Mouse (Mus musculus) midbrain, embryonic 14.5 days (tissue): ENCODE measurements around the gene Ankrd12. TPM values are rescaled to one million over a fixed set of nuclear protein-coding genes. Genes with fewer than 3 reads are reported as not detected.

Experiments used
- ATAC-seq: fragments of 200-750 bp; cut with Nextera tagmentation; 2 replicates; pipeline ENCODE4 v1.8.0; 2017; ENCODE audit warnings: moderate number of reproducible peaks, moderate library complexity; ENCODE audit not compliant: low FRiP score, low TSS enrichment
- DNase-seq: peaks from one replicate; pipeline ENCODE4 v3.0.0-alpha.2; 2015
- H3K27ac ChIP-seq: fragments of 300-500 bp; sonication (generic); replicated peaks from 2 replicates; pipeline ENCODE4 v1.5.1; 2014; ENCODE audit warnings: mild to moderate bottlenecking, low read depth, low read length, moderate library complexity
- H3K27me3 ChIP-seq: fragments of 300-500 bp; sonication (generic); 2 replicates; pipeline ENCODE4 v1.6.1; 2014; ENCODE audit warnings: low read length, control low read depth, mixed read lengths; ENCODE audit not compliant: control insufficient read depth, insufficient read depth
- H3K36me3 ChIP-seq: fragments of 300-500 bp; sonication (generic); 2 replicates; pipeline ENCODE4 v1.6.1; 2014; ENCODE audit warnings: low read length, control low read depth; ENCODE audit not compliant: control insufficient read depth, insufficient read depth
- H3K4me1 ChIP-seq: fragments of 300-500 bp; sonication (generic); 2 replicates; pipeline ENCODE4 v1.6.1; 2014; ENCODE audit warnings: mild to moderate bottlenecking, antibody characterized with exemption, low read length, control low read depth; ENCODE audit not compliant: control insufficient read depth, insufficient read depth
- H3K4me2 ChIP-seq: fragments of 300-500 bp; sonication (generic); 2 replicates; pipeline ENCODE4 v1.6.1; 2014; ENCODE audit warnings: mild to moderate bottlenecking, low read length, moderate library complexity
- H3K4me3 ChIP-seq: fragments of 300-500 bp; sonication (generic); replicated peaks from 2 replicates; pipeline ENCODE4 v1.5.1; 2014; ENCODE audit warnings: low read depth, low read length
- H3K9ac ChIP-seq: fragments of 300-500 bp; sonication (generic); replicated peaks from 2 replicates; pipeline ENCODE4 v1.6.1; 2014; ENCODE audit warnings: mild to moderate bottlenecking, low read length, moderate library complexity
- H3K9me3 ChIP-seq: fragments of 300-500 bp; sonication (generic); 2 replicates; pipeline ENCODE4 v1.6.1; 2016; ENCODE audit warnings: low read length, control low read depth, mixed read lengths; ENCODE audit not compliant: control insufficient read depth
- WGBS: fragments of 180-500 bp; shearing (Covaris S2); extraction: QIAGEN DNeasy Blood & Tissue Kit; methylation state at CpG from one replicate; pipeline ENCODE4 v1.1.7; 2014; 5-methylcytosine and 5-hydroxymethylcytosine counted together
- polyA plus RNA-seq: library from polyadenylated mRNA; unstranded; fragments of >200 nt; fragmentation: Nextera tagmentation; extraction: Ambion mirVana; gene quantifications from 2 replicates; pipeline ENCODE4 v1.2.1, GENCODE M21; 2014

Gene Ankrd12
- polyA plus RNA-seq, 1 experiment from 2014 or later = 152 TPM

DNA sequence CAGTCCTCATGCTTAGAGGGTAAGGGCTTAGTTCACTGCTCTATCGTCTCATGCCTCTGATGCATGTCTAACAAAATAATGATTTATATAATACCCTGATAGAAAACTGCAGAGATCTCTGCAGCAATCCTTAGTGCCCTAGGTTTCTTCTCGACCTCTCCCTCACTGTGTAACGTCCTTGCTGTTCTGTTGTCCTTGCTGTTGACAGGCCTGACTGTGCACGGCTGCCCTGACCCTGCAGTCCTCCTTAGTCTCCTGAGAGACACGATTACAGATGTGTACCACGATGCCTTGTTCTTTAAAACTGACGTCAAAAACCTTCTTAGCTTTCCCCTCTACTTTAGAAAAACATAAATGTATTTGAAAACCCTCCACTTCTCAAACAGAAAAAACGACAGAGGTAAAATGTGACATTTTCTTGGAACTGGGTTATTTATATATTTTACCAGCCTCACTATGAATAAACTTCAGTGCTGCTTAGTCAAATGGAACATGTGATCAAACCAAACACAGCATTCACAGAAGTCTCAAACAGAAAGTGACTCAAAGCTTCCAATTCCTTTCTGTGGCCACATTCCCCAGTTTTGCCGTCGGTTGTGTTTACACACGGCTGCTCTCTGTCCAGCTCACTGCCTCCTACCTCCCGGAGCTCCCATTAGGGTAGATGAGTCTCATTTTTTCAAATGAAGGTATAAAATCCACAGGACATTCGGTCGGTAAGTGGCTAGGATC is 137.3 kb downstream of the Ankrd12 start:
- Histone ChIP-seq H3K4me3 (no peak overlapping the region), H3K27ac (no peak overlapping the region), H3K4me2 (no peak overlapping the region), H3K4me1 (no peaks in the 10 kb centered on the region), H3K9ac (no peak overlapping the region), H3K9me3 (no peaks in the 10 kb centered on the region), H3K27me3 (no peaks in the 10 kb centered on the region), H3K36me3 (peaks cover 21% of the 10 kb centered on the region)
- DNase-seq (no peak), ATAC-seq (no peak)
- WGBS = 75% methylated on average over 14 of the region's 14 CpGs

GRCm38 (mm10) chr17:65937671-65938070 is 139.2 kb downstream of the Ankrd12 start:
- no peaks in the 10 kb centered on the region for H3K4me1 ChIP-seq
- H3K4me2 ChIP-seq = no peak overlapping the region
- H3K9ac ChIP-seq = no peak overlapping the region
- peaks cover 33% of the 10 kb centered on the region for H3K36me3 ChIP-seq
- 91% methylated on average over 9 of the region's 9 CpGs for WGBS
- no peaks in the 10 kb centered on the region for H3K9me3 ChIP-seq
- no peak for ATAC-seq
- H3K27ac ChIP-seq = no peak overlapping the region
- DNase-seq = no peak
- no peak overlapping the region for H3K4me3 ChIP-seq
- no peaks in the 10 kb centered on the region for H3K27me3 ChIP-seq

GRCm38 (mm10) chr17:65933741-65934140 is 143.1 kb downstream of the Ankrd12 start:
- H3K9ac ChIP-seq = no peak overlapping the region
- 96% methylated on average over 2 of the region's 2 CpGs for WGBS
- H3K4me3 ChIP-seq = no peak overlapping the region
- H3K36me3 ChIP-seq = peaks cover 42% of the 10 kb centered on the region
- no peak overlapping the region for H3K4me2 ChIP-seq
- no peaks in the 10 kb centered on the region; the same call in 1 of the 2 replicates for H3K4me1 ChIP-seq
- no peaks in the 10 kb centered on the region for H3K27me3 ChIP-seq
- ATAC-seq = no peak
- no peak for DNase-seq
- H3K9me3 ChIP-seq = no peaks in the 10 kb centered on the region
- no peak overlapping the region for H3K27ac ChIP-seq

- no peak; the same call in 1 of the 2 replicates for ATAC-seq
- no peaks in the 10 kb centered on the region; the same call in 1 of the 2 replicates for H3K4me1 ChIP-seq
- H3K36me3 ChIP-seq = peaks cover 56% of the 10 kb centered on the region
- WGBS = 30% methylated on average over 6 of the region's 6 CpGs
- H3K4me2 ChIP-seq = no peak overlapping the region
- no peak overlapping the region for H3K4me3 ChIP-seq
- H3K9ac ChIP-seq = no peak overlapping the region; the same call in 1 of the 2 replicates
- H3K27ac ChIP-seq = peak overlapping the region; percentile 34; the same call in 1 of the 2 replicates
- no peaks in the 10 kb centered on the region for H3K9me3 ChIP-seq
- no peaks in the 10 kb centered on the region for H3K27me3 ChIP-seq
- DNase-seq = peak; percentile 31
Observed at GRCm38 (mm10) chr17:65931525-65931924, 145.4 kb downstream of the Ankrd12 start.

GRCm38 (mm10) chr17:65930960-65931359 is 145.9 kb downstream of the Ankrd12 start:
- 85% methylated on average over 6 of the region's 6 CpGs for WGBS
- Histone ChIP-seq H3K27me3 (no peaks in the 10 kb centered on the region), H3K4me1 (no peaks in the 10 kb centered on the region; the same call in 1 of the 2 replicates), H3K36me3 (peaks cover 56% of the 10 kb centered on the region), H3K9me3 (no peaks in the 10 kb centered on the region), H3K9ac (no peak overlapping the region), H3K27ac (no peak overlapping the region), H3K4me2 (no peak overlapping the region), H3K4me3 (no peak overlapping the region)
- ATAC-seq = no peak
- DNase-seq = no peak

GRCm38 (mm10) chr17:65930158-65930826 is 146.6 kb downstream of the Ankrd12 start:
- WGBS = 94% methylated on average over 7 of the region's 7 CpGs
- H3K27ac ChIP-seq = no peak overlapping the region
- H3K9ac ChIP-seq = no peak overlapping the region
- H3K9me3 ChIP-seq = no peaks in the 10 kb centered on the region
- no peak overlapping the region for H3K4me3 ChIP-seq
- peaks cover 62% of the 10 kb centered on the region for H3K36me3 ChIP-seq
- ATAC-seq (no peak), DNase-seq (no peak)
- no peaks in the 10 kb centered on the region for H3K27me3 ChIP-seq
- H3K4me1 ChIP-seq = no peaks in the 10 kb centered on the region; the same call in 1 of the 2 replicates
- H3K4me2 ChIP-seq = no peak overlapping the region

DNA sequence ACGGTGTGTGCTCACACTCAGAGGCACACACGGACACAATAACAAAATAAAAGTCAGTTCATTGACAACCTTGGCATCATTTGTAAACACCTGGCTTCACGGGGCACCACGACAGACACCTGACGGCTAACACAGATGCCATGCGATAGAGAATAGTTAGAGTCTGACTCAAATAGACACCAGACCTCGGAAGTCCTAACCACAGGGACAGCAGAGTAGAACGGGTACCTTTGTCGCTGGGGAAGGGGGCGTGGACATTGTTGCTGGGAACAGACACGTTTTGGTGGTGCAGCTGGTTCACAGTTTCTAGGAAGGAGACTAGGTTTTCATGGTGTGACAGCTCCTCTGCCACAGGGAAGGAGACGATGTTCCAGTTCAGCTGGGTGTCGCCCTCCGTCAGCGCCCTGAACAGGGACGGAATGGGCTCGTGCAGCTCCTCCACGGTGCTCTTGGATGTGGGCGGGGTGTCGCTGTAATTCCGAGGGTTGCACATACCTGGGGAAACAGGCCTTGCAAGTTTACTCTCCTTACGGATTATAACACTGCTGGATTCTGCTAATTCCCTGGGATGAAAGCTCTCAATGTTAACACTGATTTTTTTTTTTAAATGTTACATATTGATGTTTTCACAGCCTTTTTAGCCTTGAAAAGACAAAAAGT is 147.4 kb downstream of the Ankrd12 start:
- H3K36me3 ChIP-seq = peaks cover 67% of the 10 kb centered on the region

DNA sequence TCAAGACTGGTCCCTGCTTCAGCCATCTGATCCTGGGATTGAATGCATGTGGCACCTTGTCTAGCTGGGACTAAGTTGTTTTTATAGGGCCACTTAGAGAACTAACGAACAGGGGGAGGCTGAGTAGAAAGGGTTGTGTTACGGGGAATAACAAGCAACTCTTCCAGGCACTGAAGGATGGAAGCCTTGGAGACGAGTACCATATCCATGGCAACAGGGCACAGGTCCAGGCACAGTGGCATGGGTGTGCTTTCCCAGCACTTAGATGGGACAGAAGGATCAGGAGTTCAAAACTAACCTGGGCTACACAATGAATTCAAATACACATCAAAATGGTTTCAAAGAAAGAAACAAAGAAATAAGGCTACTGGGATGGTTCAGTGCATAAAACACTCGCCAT is 149.8 kb downstream of the Ankrd12 start:
- no peak for DNase-seq
- no peak overlapping the region for H3K4me3 ChIP-seq
- H3K4me1 ChIP-seq = no peaks in the 10 kb centered on the region; the same call in 1 of the 2 replicates
- no peaks in the 10 kb centered on the region for H3K9me3 ChIP-seq
- H3K9ac ChIP-seq = no peak overlapping the region
- H3K27me3 ChIP-seq = no peaks in the 10 kb centered on the region
- H3K4me2 ChIP-seq = no peak overlapping the region
- 79% methylated on average over 4 of the region's 4 CpGs for WGBS
- no peak for ATAC-seq
- peaks cover 69% of the 10 kb centered on the region for H3K36me3 ChIP-seq
- no peak overlapping the region for H3K27ac ChIP-seq

More for the DNA sequence above, 147.4 kb downstream of the Ankrd12 start:
- DNase-seq (no peak), ATAC-seq (no peak)
- H3K4me1 ChIP-seq = no peaks in the 10 kb centered on the region; the same call in 1 of the 2 replicates
- no peak overlapping the region for H3K4me2 ChIP-seq
- H3K4me3 ChIP-seq = no peak overlapping the region
- H3K9me3 ChIP-seq = no peaks in the 10 kb centered on the region
- 90% methylated on average over 22 of the region's 22 CpGs for WGBS
- H3K27ac ChIP-seq = no peak overlapping the region
- no peaks in the 10 kb centered on the region for H3K27me3 ChIP-seq
- no peak overlapping the region for H3K9ac ChIP-seq
